Mouse (Mus musculus) limb, embryonic 14.5 days (tissue): ENCODE results near the gene Tars2. TPM values are rescaled to one million over a fixed set of nuclear protein-coding genes. Genes with fewer than 3 reads are reported as not detected.

Source experiments
- ATAC-seq: fragments of 200-750 bp; cut with Nextera tagmentation; 2 replicates; pipeline ENCODE4 v1.8.0; 2017; ENCODE audit warnings: low read depth, moderate number of reproducible peaks, moderate TSS enrichment; ENCODE audit not compliant: low FRiP score
- DNase-seq: peaks from one replicate; pipeline ENCODE4 v3.0.0-alpha.2; 2015; ENCODE audit warnings: low spot score
- H3K27ac ChIP-seq: fragments of 300-500 bp; sonication (generic); replicated peaks from 2 replicates; pipeline ENCODE4 v1.5.1; 2014; ENCODE audit warnings: low read depth, mild to moderate bottlenecking, low read length, moderate library complexity, mixed read lengths
- H3K27me3 ChIP-seq: fragments of 300-500 bp; sonication (generic); 2 replicates; pipeline ENCODE4 v1.6.1; 2014; ENCODE audit warnings: low read length, mixed read lengths; ENCODE audit not compliant: control insufficient read depth, insufficient read depth
- H3K36me3 ChIP-seq: fragments of 300-500 bp; sonication (generic); 2 replicates; pipeline ENCODE4 v1.6.1; 2014; ENCODE audit warnings: mild to moderate bottlenecking, low read length, moderate library complexity, mixed read lengths; ENCODE audit not compliant: control insufficient read depth, insufficient read depth
- H3K4me1 ChIP-seq: fragments of 300-500 bp; sonication (generic); 2 replicates; pipeline ENCODE4 v1.6.1; 2014; ENCODE audit warnings: antibody characterized with exemption, low read length, mixed read lengths; ENCODE audit not compliant: control insufficient read depth, insufficient read depth
- H3K4me2 ChIP-seq: fragments of 300-500 bp; sonication (generic); replicated peaks from 2 replicates; pipeline ENCODE4 v1.6.1; 2014; ENCODE audit warnings: low read depth, mild to moderate bottlenecking, low read length, moderate library complexity; ENCODE audit not compliant: severe bottlenecking
- H3K4me3 ChIP-seq: fragments of 300-500 bp; sonication (generic); replicated peaks from 2 replicates; pipeline ENCODE4 v1.5.1; 2014; ENCODE audit warnings: low read length
- H3K9ac ChIP-seq: fragments of 300-500 bp; sonication (generic); 2 replicates; pipeline ENCODE4 v1.6.1; 2014; ENCODE audit warnings: mild to moderate bottlenecking, low read depth, low read length, moderate library complexity; ENCODE audit not compliant: severe bottlenecking
- H3K9me3 ChIP-seq: fragments of 300-500 bp; sonication (generic); 2 replicates; pipeline ENCODE4 v1.6.1; 2016; ENCODE audit warnings: low read length; ENCODE audit not compliant: control insufficient read depth
- POLR2A ChIP-seq: fragments of 200-500 bp; IDR thresholded peaks from 2 replicates; pipeline ENCODE4 v1.8.0; 2012; ENCODE audit warnings: inconsistent platforms, mild to moderate bottlenecking, moderate library complexity, borderline replicate concordance; ENCODE audit not compliant: insufficient read depth, insufficient read length; ENCODE audit errors: extremely low read depth
- WGBS: fragments of 180-500 bp; shearing (Covaris S2); extraction: QIAGEN DNeasy Blood & Tissue Kit; methylation state at CpG from one replicate; pipeline ENCODE4 v1.1.7; 2014; 5-methylcytosine and 5-hydroxymethylcytosine counted together
- polyA plus RNA-seq, 2 experiments: library from polyadenylated mRNA; depleted of rRNA in 1 of 2; stranded (reverse) in 1 of 2; unstranded in 1 of 2; fragments of >200 nt; fragmentation: Nextera tagmentation in 1 of 2; extraction: Ambion mirVana in 1 of 2; gene quantifications; 2 replicates each; pipeline versions ENCODE4 v1.2.1 to v1.2.3; 2012 to 2014

Gene Tars2
- polyA plus RNA-seq, 2 experiments: 40.3 to 40.9 TPM

GRCm38 (mm10) chr3:95716075-95716474 lies 43.9 kb downstream of the Tars2 start:
- WGBS: 70% methylated on average over 1 of the region's 1 CpGs
- no peak overlapping the region for H3K27ac ChIP-seq
- H3K27me3 ChIP-seq: no peaks in the 10 kb centered on the region
- TF ChIP-seq POLR2A: no peak
- H3K36me3 ChIP-seq: no peaks in the 10 kb centered on the region
- H3K4me1 ChIP-seq: no peaks in the 10 kb centered on the region
- DNase-seq: no peak
- no peak overlapping the region for H3K9ac ChIP-seq
- H3K4me2 ChIP-seq: no peak overlapping the region
- 0 out of 2 replicates have a peak, but pooled peaks cover 3% of the 10 kb centered on the region for H3K9me3 ChIP-seq
- ATAC-seq: no peak
- H3K4me3 ChIP-seq: no peak overlapping the region

GRCm38 (mm10) chr3:95709967-95710366 lies 50.0 kb downstream of the Tars2 start:
- H3K36me3 ChIP-seq: no peaks in the 10 kb centered on the region
- ATAC-seq (no peak), DNase-seq (no peak)
- H3K9me3 ChIP-seq: 0 out of 2 replicates have a peak, but pooled peaks cover 3% of the 10 kb centered on the region
- H3K27ac ChIP-seq: no peak overlapping the region
- H3K4me3 ChIP-seq: no peak overlapping the region
- no peaks in the 10 kb centered on the region for H3K27me3 ChIP-seq
- H3K9ac ChIP-seq: no peak overlapping the region
- TF ChIP-seq POLR2A: no peak
- no peaks in the 10 kb centered on the region for H3K4me1 ChIP-seq
- no peak overlapping the region for H3K4me2 ChIP-seq

- no peaks in the 10 kb centered on the region for H3K27me3 ChIP-seq
- no peak for TF ChIP-seq POLR2A
- no peak overlapping the region for H3K4me3 ChIP-seq
- no peak for ATAC-seq
- 0 out of 2 replicates have a peak, but pooled peaks cover 3% of the 10 kb centered on the region for H3K9me3 ChIP-seq
- H3K4me1 ChIP-seq: no peaks in the 10 kb centered on the region
- DNase-seq: no peak
- H3K9ac ChIP-seq: no peak overlapping the region
- H3K36me3 ChIP-seq: no peaks in the 10 kb centered on the region
- 91% methylated on average over 4 of the region's 4 CpGs for WGBS
- H3K4me2 ChIP-seq: no peak overlapping the region
- no peak overlapping the region for H3K27ac ChIP-seq
Observed at GRCm38 (mm10) chr3:95709044-95709443, 51.0 kb downstream of the Tars2 start.

- no peak overlapping the region for H3K27ac ChIP-seq
- H3K36me3 ChIP-seq: no peaks in the 10 kb centered on the region
- no peaks in the 10 kb centered on the region for H3K4me1 ChIP-seq
- ATAC-seq: no peak
- H3K27me3 ChIP-seq: no peaks in the 10 kb centered on the region
- TF ChIP-seq POLR2A: no peak
- H3K9ac ChIP-seq: no peak overlapping the region
- no peaks in the 10 kb centered on the region for H3K9me3 ChIP-seq
- DNase-seq: no peak
- no peak overlapping the region for H3K4me3 ChIP-seq
- H3K4me2 ChIP-seq: no peak overlapping the region
- 70% methylated on average over 7 of the region's 7 CpGs for WGBS
Observed at GRCm38 (mm10) chr3:95707497-95707896, 52.5 kb downstream of the Tars2 start.

- 81% methylated on average over 4 of the region's 4 CpGs for WGBS
- ATAC-seq: no peak
- Histone ChIP-seq H3K9ac (no peak overlapping the region), H3K4me3 (no peak overlapping the region), H3K27me3 (no peaks in the 10 kb centered on the region), H3K9me3 (no peaks in the 10 kb centered on the region), H3K27ac (no peak overlapping the region), H3K36me3 (no peaks in the 10 kb centered on the region), H3K4me2 (no peak overlapping the region), H3K4me1 (peaks cover 7% of the 10 kb centered on the region)
- no peak for TF ChIP-seq POLR2A
- DNase-seq: no peak
Observed at GRCm38 (mm10) chr3:95706273-95706672, 53.7 kb downstream of the Tars2 start.

GRCm38 (mm10) chr3:95704612-95705011 lies 55.4 kb downstream of the Tars2 start:
- Histone ChIP-seq H3K9ac (no peak overlapping the region), H3K27me3 (no peaks in the 10 kb centered on the region), H3K4me1 (peaks cover 9% of the 10 kb centered on the region), H3K4me2 (no peak overlapping the region), H3K4me3 (no peak overlapping the region), H3K9me3 (no peaks in the 10 kb centered on the region), H3K36me3 (no peaks in the 10 kb centered on the region), H3K27ac (no peak overlapping the region)
- TF ChIP-seq POLR2A: no peak
- 83% methylated on average over 4 of the region's 4 CpGs for WGBS
- ATAC-seq: no peak
- no peak for DNase-seq
